Mouse (Mus musculus) heart, postnatal 0 days (tissue): Measurements from ENCODE around the gene Gm3285.

Source experiments
- CTCF ChIP-seq: IDR thresholded peaks from 2 replicates; pipeline ENCODE4 v1.5.1; 2016; ENCODE audit warnings: antibody characterized with exemption, control low read depth, low read depth
- EP300 ChIP-seq: IDR thresholded peaks from 2 replicates; pipeline ENCODE4 v1.6.1; 2016; ENCODE audit warnings: antibody characterized with exemption, low read depth

DNA sequence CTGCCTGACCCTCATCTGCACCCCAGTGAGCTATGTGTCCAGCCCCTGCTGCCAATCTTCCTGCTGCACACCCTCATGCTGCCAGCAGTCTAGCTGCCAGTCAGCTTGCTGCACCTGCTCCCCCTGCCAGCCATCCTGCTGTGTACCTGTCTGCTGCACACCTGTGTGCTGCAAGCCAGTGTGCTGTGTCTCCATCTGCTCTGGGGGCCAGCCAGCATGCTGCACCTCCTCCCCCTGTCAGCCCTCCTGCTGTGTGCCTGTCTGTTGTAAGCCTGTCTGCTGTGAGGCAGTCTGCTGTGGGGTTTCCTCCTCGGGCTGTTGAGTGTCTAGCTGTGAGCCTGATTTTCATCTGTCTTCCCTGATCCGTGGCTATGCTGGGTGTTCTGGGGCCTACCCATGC, 14.8 kb upstream of the Gm3285 start:
- TF ChIP-seq CTCF (no peak), EP300 (no peak)
